Mouse (Mus musculus) CD4-positive helper T cell, adult 2 months (primary cell): ENCODE measurements around the gene Bola3.

Experiments
- DNase-seq: peaks from one replicate; pipeline ENCODE4 v3.0.0-alpha.2; 2012; ENCODE audit warnings: low read depth, missing footprints, low spot score

The Bola3 gene

GRCm38 (mm10) chr6:83394122-83394521, 45.2 kb downstream of the Bola3 start:
- DNase-seq: no peak

GRCm38 (mm10) chr6:83395544-83396229, 46.7 kb downstream of the Bola3 start:
- no peak for DNase-seq

GRCm38 (mm10) chr6:83396711-83397110, 47.8 kb downstream of the Bola3 start:
- DNase-seq: no peak

GRCm38 (mm10) chr6:83397728-83398127, 48.8 kb downstream of the Bola3 start:
- DNase-seq: no peak

GRCm38 (mm10) chr6:83399790-83400189, 50.8 kb downstream of the Bola3 start:
- no peak for DNase-seq

- DNase-seq: no peak
These were observed 54.5 kb downstream of the Bola3 start for GRCm38 (mm10) chr6:83403481-83403880.

GRCm38 (mm10) chr6:83404571-83404970, 55.6 kb downstream of the Bola3 start:
- no peak for DNase-seq

GRCm38 (mm10) chr6:83405511-83406064, 56.6 kb downstream of the Bola3 start:
- DNase-seq: no peak

- DNase-seq: no peak
These were observed 59.6 kb downstream of the Bola3 start for GRCm38 (mm10) chr6:83408510-83408909.
